Mouse (Mus musculus): ENCODE measurements around the gene Nisch. TPM values are rescaled to one million over a fixed set of nuclear protein-coding genes. Genes with fewer than 3 reads are reported as not detected.

The Nisch gene
- polyA plus RNA-seq, 1 experiment from 2014 or later, result 245 TPM

DNA sequence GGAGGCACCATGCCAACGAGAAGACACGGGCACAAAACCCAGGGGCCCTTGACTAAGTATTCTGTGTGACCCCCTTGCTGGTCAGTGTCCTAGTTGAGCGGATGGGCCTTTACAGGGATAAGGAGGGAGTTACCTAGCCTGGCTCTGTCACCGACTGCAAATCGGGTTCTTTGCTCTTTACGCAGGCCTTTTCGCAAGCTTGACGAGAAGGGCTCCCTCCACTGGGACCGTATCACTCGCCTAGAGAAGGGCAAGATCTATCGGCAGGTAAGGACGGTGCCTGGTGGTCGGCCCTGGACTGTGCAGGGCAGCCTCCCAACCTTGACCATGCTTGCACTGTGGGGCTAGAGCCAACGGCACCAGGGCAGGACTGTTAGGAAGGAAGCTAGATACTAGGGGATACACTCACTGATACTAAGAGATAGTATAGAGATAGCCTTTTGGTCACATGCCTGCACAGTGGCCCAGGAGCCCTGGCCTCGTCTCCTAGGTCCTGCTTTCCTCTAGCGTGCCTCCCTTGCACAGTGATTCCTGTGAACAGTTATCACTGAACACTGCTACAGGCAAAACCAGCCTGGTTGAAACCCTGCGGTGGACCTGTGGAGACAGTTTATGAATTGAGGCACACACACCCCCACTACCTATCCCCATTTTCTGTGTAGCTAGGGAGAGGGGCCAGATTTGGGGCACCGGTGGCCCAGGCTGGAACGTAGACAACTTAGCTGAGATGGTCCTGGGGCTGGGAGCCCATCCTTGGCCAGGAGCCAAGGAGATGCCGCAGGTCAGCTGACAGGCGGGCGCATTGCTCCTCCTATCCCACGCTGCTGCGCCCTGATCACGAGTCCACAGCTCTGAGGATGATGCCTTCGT, 80.1 kb downstream of the Nisch start:
- Histone ChIP-seq H3K4me1 (replicated peaks; ENCODE audit: control insufficient read depth, insufficient read depth, low read length) (peaks cover 23% of the 10 kb centered on the region), H3K27me3 (replicated peaks; ENCODE audit: control insufficient read depth, insufficient read depth, low read length) (no peaks in the 10 kb centered on the region), H3K36me3 (ENCODE audit: control insufficient read depth, insufficient read depth, low read length) (peaks cover 75% of the 10 kb centered on the region), H3K4me2 (no peak overlapping the region), H3K27ac (ENCODE audit: low read depth, low read length) (no peak overlapping the region), H3K9me3 (ENCODE audit: control insufficient read depth, low read length) (no peaks in the 10 kb centered on the region), H3K9ac (ENCODE audit: low read depth, low read length) (no peak overlapping the region), H3K4me3 (ENCODE audit: low read depth, low read length) (no peak overlapping the region)
- ATAC-seq (replicated peaks; ENCODE audit: low FRiP score) (no peak), DNase-seq (ENCODE audit: low spot score) (no peak)
- WGBS, result 89% methylated on average over 26 of the region's 26 CpGs

GRCm38 (mm10) chr14:31135495-31136410, 81.0 kb downstream of the Nisch start:
- DNase-seq (ENCODE audit: low spot score) (no peak), ATAC-seq (replicated peaks; ENCODE audit: low FRiP score) (no peak)
- Histone ChIP-seq H3K4me1 (replicated peaks; ENCODE audit: control insufficient read depth, insufficient read depth, low read length) (peaks cover 23% of the 10 kb centered on the region), H3K4me2 (no peak overlapping the region), H3K9ac (ENCODE audit: low read depth, low read length) (no peak overlapping the region), H3K4me3 (ENCODE audit: low read depth, low read length) (no peak overlapping the region), H3K27me3 (replicated peaks; ENCODE audit: control insufficient read depth, insufficient read depth, low read length) (no peaks in the 10 kb centered on the region), H3K36me3 (ENCODE audit: control insufficient read depth, insufficient read depth, low read length) (peaks cover 66% of the 10 kb centered on the region), H3K27ac (ENCODE audit: low read depth, low read length) (no peak overlapping the region), H3K9me3 (ENCODE audit: control insufficient read depth, low read length) (no peaks in the 10 kb centered on the region)
- WGBS, result 94% methylated on average over 34 of the region's 34 CpGs

DNA sequence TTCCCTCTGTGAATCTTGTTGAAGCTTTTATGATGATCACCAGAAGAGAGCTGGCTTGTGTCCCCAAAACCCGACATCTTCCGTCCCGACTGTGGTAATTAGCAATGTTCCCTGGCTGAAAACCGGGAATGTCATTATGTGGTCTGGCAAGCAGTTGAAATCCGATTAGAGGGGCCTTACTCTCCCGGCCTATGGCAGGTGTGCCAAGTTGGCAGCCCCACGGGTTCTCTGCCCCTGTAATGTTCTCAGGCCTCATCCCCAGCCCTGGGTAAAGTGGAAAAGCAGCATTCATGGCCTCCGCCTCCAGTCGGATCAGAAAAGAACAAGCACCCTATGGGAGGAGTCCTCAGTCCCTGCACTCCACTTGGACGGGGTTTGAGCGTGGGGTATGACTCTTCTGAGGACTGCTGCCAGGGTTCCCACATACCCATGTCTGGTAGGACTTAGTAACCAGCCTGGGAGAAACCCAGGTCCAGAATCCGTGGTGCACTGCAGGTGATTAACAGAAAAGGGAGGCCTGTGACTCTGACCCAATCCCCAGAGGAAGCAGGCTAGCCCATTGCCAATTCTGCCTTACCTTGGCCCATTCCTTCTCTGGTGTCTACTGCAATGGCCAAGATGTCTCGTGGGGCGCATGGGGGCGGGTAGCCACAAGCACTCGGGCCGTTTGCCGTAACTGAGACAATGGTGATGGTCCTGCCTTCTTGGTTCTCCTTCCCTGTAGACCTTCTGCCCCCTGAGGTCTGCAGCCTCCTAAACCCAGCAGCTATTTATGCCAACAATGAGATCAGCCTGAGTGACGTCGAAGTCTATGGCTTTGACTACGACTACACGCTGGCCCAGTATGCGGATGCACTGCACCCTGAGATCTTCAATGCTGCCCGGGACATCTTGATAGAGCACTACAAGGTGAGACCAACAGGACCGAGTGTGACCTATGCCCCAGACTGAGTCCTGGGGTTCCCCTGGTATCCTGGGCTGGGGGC, 82.4 kb downstream of the Nisch start:
- H3K9ac ChIP-seq (ENCODE audit: low read depth, low read length), result no peak overlapping the region
- ATAC-seq (replicated peaks; ENCODE audit: low FRiP score) (no peak), DNase-seq (ENCODE audit: low spot score) (no peak)
- no peak overlapping the region for H3K4me3 ChIP-seq (ENCODE audit: low read depth, low read length)
- H3K36me3 ChIP-seq (ENCODE audit: control insufficient read depth, insufficient read depth, low read length), result peaks cover 53% of the 10 kb centered on the region
- no peak overlapping the region for H3K27ac ChIP-seq (ENCODE audit: low read depth, low read length)
- WGBS, result 91% methylated on average over 25 of the region's 25 CpGs
- H3K27me3 ChIP-seq (replicated peaks; ENCODE audit: control insufficient read depth, insufficient read depth, low read length), result no peaks in the 10 kb centered on the region
- no peaks in the 10 kb centered on the region for H3K9me3 ChIP-seq (ENCODE audit: control insufficient read depth, low read length)
- no peak overlapping the region for H3K4me2 ChIP-seq
- peaks cover 29% of the 10 kb centered on the region for H3K4me1 ChIP-seq (replicated peaks; ENCODE audit: control insufficient read depth, insufficient read depth, low read length)

DNA sequence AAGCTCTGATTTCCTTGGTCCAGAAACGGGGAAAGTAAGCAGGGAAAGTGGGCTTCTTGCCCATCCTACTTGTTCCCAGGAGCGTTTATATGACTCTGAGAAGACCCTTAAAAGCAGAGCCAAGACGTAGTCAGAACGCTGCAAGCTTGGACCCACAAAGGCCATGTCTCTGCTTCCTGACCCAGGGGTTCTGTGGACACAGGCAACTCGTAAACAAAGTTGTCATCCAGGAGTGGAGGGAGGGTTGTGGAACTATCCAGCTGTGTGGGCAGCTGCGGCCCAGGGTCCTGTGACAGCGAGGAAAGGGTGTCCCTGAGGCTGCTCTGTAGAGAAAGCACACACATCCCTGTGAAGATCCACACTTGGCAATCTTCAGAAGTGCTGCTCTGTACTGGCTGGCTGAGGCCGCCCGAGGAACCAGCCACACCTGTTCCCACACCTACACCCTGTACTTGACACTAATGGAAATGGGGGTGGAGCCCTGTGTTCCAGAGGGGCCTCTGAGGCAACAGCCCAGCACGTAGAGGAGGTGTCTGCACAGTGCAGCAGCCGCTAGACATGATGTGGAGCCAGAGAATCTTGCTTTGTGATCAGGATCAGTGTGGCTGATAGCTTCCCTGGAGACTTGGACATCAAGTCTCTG, 83.6 kb downstream of the Nisch start:
- peak overlapping the region; percentile 83; the same call in 1 of the 2 replicates for H3K4me3 ChIP-seq (ENCODE audit: low read depth, low read length)
- H3K27ac ChIP-seq (ENCODE audit: low read depth, low read length), result peak overlapping the region; percentile 28; the same call in 1 of the 2 replicates
- ATAC-seq (replicated peaks; ENCODE audit: low FRiP score) (no peak), DNase-seq (ENCODE audit: low spot score) (peak; percentile 28)
- H3K4me2 ChIP-seq, result peak overlapping the region; percentile 85
- H3K27me3 ChIP-seq (replicated peaks; ENCODE audit: control insufficient read depth, insufficient read depth, low read length), result no peaks in the 10 kb centered on the region
- peaks cover 29% of the 10 kb centered on the region for H3K4me1 ChIP-seq (replicated peaks; ENCODE audit: control insufficient read depth, insufficient read depth, low read length)
- no peaks in the 10 kb centered on the region for H3K9me3 ChIP-seq (ENCODE audit: control insufficient read depth, low read length)
- H3K9ac ChIP-seq (ENCODE audit: low read depth, low read length), result peak overlapping the region; percentile 32
- peaks cover 41% of the 10 kb centered on the region for H3K36me3 ChIP-seq (ENCODE audit: control insufficient read depth, insufficient read depth, low read length)
- 64% methylated on average over 11 of the region's 11 CpGs for WGBS

DNA sequence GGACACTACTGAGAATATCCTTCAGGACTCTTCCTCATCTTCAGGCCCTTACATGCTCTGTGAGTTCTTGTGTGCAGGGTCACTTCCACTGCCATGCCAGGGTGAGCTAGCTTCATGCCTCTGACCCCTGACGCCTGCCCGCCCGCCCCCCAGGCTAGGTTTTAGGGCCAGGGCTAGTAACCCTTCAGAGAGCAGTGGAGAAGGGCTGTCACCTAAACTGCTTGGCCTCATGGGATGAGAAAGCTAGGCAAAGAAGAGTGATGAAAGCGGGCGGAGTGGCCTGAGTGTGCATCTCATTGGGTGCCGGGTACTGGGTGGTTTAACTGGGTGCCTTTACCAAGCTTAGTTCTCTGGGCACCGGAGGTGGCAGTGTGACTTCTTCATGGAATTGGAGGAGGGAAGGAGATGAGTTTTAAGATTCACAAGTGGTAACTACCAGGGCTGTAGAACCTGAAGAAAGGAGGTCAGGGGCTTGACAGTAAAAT, 84.2 kb downstream of the Nisch start:
- Histone ChIP-seq H3K4me1 (replicated peaks; ENCODE audit: control insufficient read depth, insufficient read depth, low read length) (peaks cover 29% of the 10 kb centered on the region), H3K4me2 (peak overlapping the region; percentile 85), H3K4me3 (ENCODE audit: low read depth, low read length) (peak overlapping the region; percentile 83), H3K9me3 (ENCODE audit: control insufficient read depth, low read length) (no peaks in the 10 kb centered on the region), H3K27ac (ENCODE audit: low read depth, low read length) (0 out of 2 replicates have a peak overlapping the region, but pooled peaks have one; percentile 28), H3K9ac (ENCODE audit: low read depth, low read length) (peak overlapping the region; percentile 85), H3K27me3 (replicated peaks; ENCODE audit: control insufficient read depth, insufficient read depth, low read length) (no peaks in the 10 kb centered on the region), H3K36me3 (ENCODE audit: control insufficient read depth, insufficient read depth, low read length) (peaks cover 36% of the 10 kb centered on the region)
- ATAC-seq (replicated peaks; ENCODE audit: low FRiP score), result no peak
- DNase-seq (ENCODE audit: low spot score), result no peak
- WGBS, result 84% methylated on average over 7 of the region's 7 CpGs

- H3K36me3 ChIP-seq (ENCODE audit: control insufficient read depth, insufficient read depth, low read length), result peaks cover 34% of the 10 kb centered on the region
- DNase-seq (ENCODE audit: low spot score), result peak; percentile 52
- peak overlapping the region; percentile 82 for H3K27ac ChIP-seq (ENCODE audit: low read depth, low read length)
- peak overlapping the region; percentile 83 for H3K4me3 ChIP-seq (ENCODE audit: low read depth, low read length)
- WGBS, result 5% methylated on average over 6 of the region's 6 CpGs
- H3K9me3 ChIP-seq (ENCODE audit: control insufficient read depth, low read length), result no peaks in the 10 kb centered on the region
- peak overlapping the region; percentile 85 for H3K4me2 ChIP-seq
- peaks cover 33% of the 10 kb centered on the region for H3K4me1 ChIP-seq (replicated peaks; ENCODE audit: control insufficient read depth, insufficient read depth, low read length)
- no peaks in the 10 kb centered on the region for H3K27me3 ChIP-seq (replicated peaks; ENCODE audit: control insufficient read depth, insufficient read depth, low read length)
- H3K9ac ChIP-seq (ENCODE audit: low read depth, low read length), result peak overlapping the region; percentile 85
- ATAC-seq (replicated peaks; ENCODE audit: low FRiP score), result peak; percentile 24; the same call in 1 of the 2 replicates
Observed at GRCm38 (mm10) chr14:31132031-31132430, 84.7 kb downstream of the Nisch start.

- ATAC-seq (replicated peaks; ENCODE audit: low FRiP score) (no peak; the same call in 1 of the 2 replicates), DNase-seq (ENCODE audit: low spot score) (peak; percentile 65)
- H3K9me3 ChIP-seq (ENCODE audit: control insufficient read depth, low read length), result no peaks in the 10 kb centered on the region
- H3K4me3 ChIP-seq (ENCODE audit: low read depth, low read length), result peak overlapping the region; percentile 83
- peak overlapping the region; percentile 85 for H3K4me2 ChIP-seq
- WGBS, result under 1% methylated on average over 43 of the region's 43 CpGs
- peak overlapping the region; percentile 82 for H3K27ac ChIP-seq (ENCODE audit: low read depth, low read length)
- H3K4me1 ChIP-seq (replicated peaks; ENCODE audit: control insufficient read depth, insufficient read depth, low read length), result peaks cover 36% of the 10 kb centered on the region
- H3K27me3 ChIP-seq (replicated peaks; ENCODE audit: control insufficient read depth, insufficient read depth, low read length), result no peaks in the 10 kb centered on the region
- peaks cover 31% of the 10 kb centered on the region for H3K36me3 ChIP-seq (ENCODE audit: control insufficient read depth, insufficient read depth, low read length)
- peak overlapping the region; percentile 85 for H3K9ac ChIP-seq (ENCODE audit: low read depth, low read length)
Observed at GRCm38 (mm10) chr14:31131272-31131821, 85.4 kb downstream of the Nisch start.
